Mouse (Mus musculus) G1E (cell line): ENCODE data around the gene Apba3. TPM values are rescaled to one million over a fixed set of nuclear protein-coding genes. Genes with fewer than 3 reads are reported as not detected.
A peak's percentile ranks its signal among the peaks of the same experiment; 100 is the strongest.

Source experiments
- ATAC-seq: 2 replicates; pipeline ENCODE4 v1.8.0; 2016; ENCODE audit warnings: mild to moderate bottlenecking; ENCODE audit not compliant: insufficient number of reproducible peaks, poor library complexity, low FRiP score, severe bottlenecking; ENCODE audit errors: extremely low read depth
- DNase-seq: peaks from one replicate; pipeline ENCODE4 v3.0.0; 2012; ENCODE audit warnings: low spot score
- H3K27me3 ChIP-seq: 2 replicates; pipeline ENCODE4 v1.6.1; 2012; ENCODE audit warnings: mild to moderate bottlenecking, low read length, inconsistent platforms; ENCODE audit not compliant: insufficient read depth
- H3K36me3 ChIP-seq: replicated peaks from 2 replicates; pipeline ENCODE3; 2012; ENCODE audit warnings: mild to moderate bottlenecking, inconsistent platforms
- H3K4me1 ChIP-seq: 2 replicates; pipeline ENCODE4 v1.6.1; 2012; ENCODE audit warnings: low read depth, low read length, inconsistent platforms, mixed read lengths; ENCODE audit not compliant: insufficient read depth
- H3K4me3 ChIP-seq: 2 replicates; pipeline ENCODE4 v1.5.1; 2012; ENCODE audit warnings: low read depth, mild to moderate bottlenecking, inconsistent platforms, low read length, moderate library complexity, mixed read lengths
- H3K9me3 ChIP-seq: replicated peaks from 2 replicates; pipeline ENCODE4 v1.6.1; 2012; ENCODE audit warnings: inconsistent platforms
- CTCF ChIP-seq: IDR thresholded peaks from 2 replicates; pipeline ENCODE4 v1.5.1; 2012; ENCODE audit warnings: low read depth, low read length, inconsistent platforms, mixed read lengths
- GATA1 ChIP-seq: IDR thresholded peaks from 2 replicates; pipeline ENCODE4 v1.6.1; 2012; ENCODE audit warnings: borderline replicate concordance, low read length, inconsistent platforms, mixed read lengths
- GATA2 ChIP-seq: IDR thresholded peaks from 2 replicates; pipeline ENCODE4 v1.6.1; 2012; ENCODE audit warnings: low read depth, low read length, inconsistent platforms, borderline replicate concordance
- POLR2AphosphoS5 ChIP-seq: IDR thresholded peaks from 2 replicates; pipeline ENCODE4 v1.6.1; 2012; ENCODE audit warnings: low read depth, low read length, inconsistent platforms; ENCODE audit not compliant: insufficient replicate concordance
- TAL1 ChIP-seq: conservative IDR thresholded peaks from 2 replicates; pipeline ENCODE4 v1.6.1; 2012; ENCODE audit warnings: low read depth, low read length, inconsistent platforms, mixed read lengths
- polyA plus RNA-seq: library from polyadenylated mRNA; stranded (reverse); fragments of >175 nt; gene quantifications from 2 replicates; pipeline ENCODE4 v1.2.3, GENCODE M21; 2012
- total RNA-seq, 2 experiments: library from RNA; stranded (forward) in 1 of 2; stranded (reverse) in 1 of 2; fragments of 200-1000 nt in 1 of 2; fragments of >200 nt in 1 of 2; fragmentation: Nextera tagmentation in 1 of 2; gene quantifications; 2 replicates each; pipeline ENCODE4 v1.2.3; 2014 to 2017

The Apba3 gene
- total and polyA plus RNA-seq, 3 experiments = 27.9 to 113 (median 44.6) TPM

- DNase-seq (no peak), ATAC-seq (no peak)
- Histone ChIP-seq H3K9me3 (no peaks in the 10 kb centered on the region), H3K4me1 (peaks cover 21% of the 10 kb centered on the region), H3K36me3 (peaks cover 11% of the 10 kb centered on the region), H3K27me3 (peaks cover 37% of the 10 kb centered on the region), H3K4me3 (no peak within 1 kb of the TSS)
- no peak for TF ChIP-seq CTCF
- no peak for TF ChIP-seq POLR2AphosphoS5
- no peak for TF ChIP-seq TAL1
- no peak for TF ChIP-seq GATA1
- TF ChIP-seq GATA2 = no peak
Measured at GRCm38 (mm10) chr10:81230438-81231332, 36.1 kb upstream of the Apba3 start, which contains the start of gene Atcay. Gene Atcay, minus strand, starts transcription at chr10:81230833.

GRCm38 (mm10) chr10:81231436-81231835 is 35.3 kb upstream of the Apba3 start:
- no peak overlapping the region for H3K4me3 ChIP-seq
- peaks cover 14% of the 10 kb centered on the region for H3K36me3 ChIP-seq
- peaks cover 21% of the 10 kb centered on the region for H3K4me1 ChIP-seq
- H3K9me3 ChIP-seq = no peaks in the 10 kb centered on the region
- TF ChIP-seq TAL1 (no peak), POLR2AphosphoS5 (no peak), CTCF (no peak), GATA1 (no peak), GATA2 (no peak)
- ATAC-seq (no peak), DNase-seq (no peak)
- peaks cover 38% of the 10 kb centered on the region for H3K27me3 ChIP-seq

- TF ChIP-seq CTCF (no peak), TAL1 (no peak), GATA2 (no peak), POLR2AphosphoS5 (no peak), GATA1 (no peak)
- H3K9me3 ChIP-seq = no peaks in the 10 kb centered on the region
- peaks cover 14% of the 10 kb centered on the region for H3K36me3 ChIP-seq
- DNase-seq = peak; percentile 97
- H3K27me3 ChIP-seq = peaks cover 36% of the 10 kb centered on the region
- peaks cover 27% of the 10 kb centered on the region for H3K4me1 ChIP-seq
- ATAC-seq = peak; percentile 90
- H3K4me3 ChIP-seq = peak within 1 kb of the TSS; percentile 79
Measured at GRCm38 (mm10) chr10:81232580-81233225, 34.1 kb upstream of the Apba3 start, which contains the start of gene Zfr2. Gene Zfr2, plus strand, starts transcription at chr10:81233155.

GRCm38 (mm10) chr10:81233226-81233585 is 33.6 kb upstream of the Apba3 start:
- no peak for ATAC-seq
- TF ChIP-seq GATA1 (no peak), POLR2AphosphoS5 (no peak), TAL1 (no peak), GATA2 (no peak), CTCF (no peak)
- DNase-seq = no peak
- H3K4me1 ChIP-seq = peaks cover 32% of the 10 kb centered on the region
- H3K4me3 ChIP-seq = peak overlapping the region; percentile 79
- H3K9me3 ChIP-seq = no peaks in the 10 kb centered on the region
- peaks cover 14% of the 10 kb centered on the region for H3K36me3 ChIP-seq
- peaks cover 36% of the 10 kb centered on the region for H3K27me3 ChIP-seq

- Histone ChIP-seq H3K9me3 (no peaks in the 10 kb centered on the region), H3K36me3 (peaks cover 14% of the 10 kb centered on the region), H3K27me3 (peaks cover 27% of the 10 kb centered on the region), H3K4me1 (peaks cover 33% of the 10 kb centered on the region), H3K4me3 (no peak overlapping the region)
- ATAC-seq (no peak), DNase-seq (no peak)
- TF ChIP-seq TAL1 (no peak), GATA2 (no peak), POLR2AphosphoS5 (no peak), CTCF (no peak), GATA1 (no peak)
Measured at GRCm38 (mm10) chr10:81234206-81234605, 32.6 kb upstream of the Apba3 start.

GRCm38 (mm10) chr10:81236471-81237268 is 30.1 kb upstream of the Apba3 start:
- TF ChIP-seq CTCF = no peak
- no peak for TF ChIP-seq TAL1
- TF ChIP-seq GATA1 = no peak
- TF ChIP-seq GATA2 = no peak
- TF ChIP-seq POLR2AphosphoS5 = no peak
- Histone ChIP-seq H3K27me3 (peaks cover 25% of the 10 kb centered on the region; the same call in 1 of the 2 replicates), H3K9me3 (no peaks in the 10 kb centered on the region), H3K36me3 (peaks cover 14% of the 10 kb centered on the region), H3K4me1 (peaks cover 35% of the 10 kb centered on the region), H3K4me3 (no peak overlapping the region)
- DNase-seq (no peak), ATAC-seq (no peak)
